Mouse (Mus musculus): ENCODE measurements at regions not wholly inside any gene's neighbourhood (a gene's known extent, or its start where the extent isn't known, plus 50 kb on each side); places are given as distances from the start of the nearest gene placed in this dataset.
"Not testable (repeated sequence)": the region's sequence is repeated elsewhere in the genome, so short reads cannot be mapped to it uniquely, and the experiment has no call there.

DNA sequence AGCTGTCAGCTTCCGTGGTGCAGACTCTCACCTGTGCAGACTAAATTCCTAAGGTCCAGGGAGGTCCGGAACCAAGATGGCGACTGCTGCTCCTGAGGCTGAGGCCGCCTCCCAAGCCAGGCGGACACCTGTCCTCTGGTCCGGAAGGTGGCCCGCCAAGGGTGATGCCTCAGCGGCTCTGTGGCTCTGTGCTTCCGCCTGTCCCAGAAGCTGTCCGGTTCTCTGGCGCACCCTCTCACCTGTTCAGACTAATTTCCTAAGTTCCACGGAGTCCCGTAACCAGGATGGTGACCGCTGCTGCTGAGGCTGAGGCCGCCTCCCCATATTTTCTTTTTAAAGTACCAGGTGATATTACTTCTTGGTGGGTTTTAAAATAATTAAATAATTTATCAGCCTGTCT lies 65.4 kb upstream of the B3galnt2 start:
- WGBS (ENCODE audit: insufficient replicate concordance) = 73% methylated on average over 15 of the region's 15 CpGs
- H3K27me3 ChIP-seq (replicated peaks); H3K27ac ChIP-seq; H3K36me3 ChIP-seq; H3K4me3 ChIP-seq; H3K4me1 ChIP-seq; ATAC-seq; H3K4me2 ChIP-seq; H3K9ac ChIP-seq; H3K9me3 ChIP-seq (replicated peaks): not testable (repeated sequence)

- 19% methylated on average over 17 of the region's 17 CpGs for WGBS (ENCODE audit: insufficient replicate concordance)
- H3K27me3 ChIP-seq (replicated peaks) = no peaks in the 10 kb centered on the region
- H3K4me2 ChIP-seq = peak overlapping the region; percentile 73
Observed at GRCm38 (mm10) chr13:13889297-13890120, 64.8 kb upstream of the B3galnt2 start.

GRCm38 (mm10) chr13:13902186-13902585 lies 52.1 kb upstream of the B3galnt2 start:
- not testable (repeated sequence) for H3K4me2 ChIP-seq; H3K27ac ChIP-seq; H3K9ac ChIP-seq; H3K4me3 ChIP-seq; H3K36me3 ChIP-seq; ATAC-seq; H3K27me3 ChIP-seq (replicated peaks); H3K9me3 ChIP-seq (replicated peaks); H3K4me1 ChIP-seq
- 79% methylated on average over 16 of the region's 16 CpGs for WGBS (ENCODE audit: insufficient replicate concordance)

More at GRCm38 (mm10) chr13:13889297-13890120, 64.8 kb upstream of the B3galnt2 start:
- H3K36me3 ChIP-seq = no peaks in the 10 kb centered on the region
- ATAC-seq = peak; percentile 78
- H3K9ac ChIP-seq = peak overlapping the region; percentile 64; the same call in 1 of the 2 replicates
- H3K4me1 ChIP-seq = no peaks in the 10 kb centered on the region
- 0 out of 2 replicates have a peak, but pooled peaks cover under 1% of the 10 kb centered on the region for H3K9me3 ChIP-seq (replicated peaks)
- H3K4me3 ChIP-seq = peak overlapping the region; percentile 57
- H3K27ac ChIP-seq = no peak overlapping the region

Data from liver, embryonic 12.5 days (tissue).